Mouse (Mus musculus) brain, embryonic 14.5 days (tissue): Measurements from ENCODE around the gene St3gal5.

ENCODE experiments used
- CTCF ChIP-seq: fragments of 200-500 bp; IDR thresholded peaks from 2 replicates; pipeline ENCODE4 v1.5.1; 2012; ENCODE audit warnings: inconsistent platforms, mild to moderate bottlenecking, moderate library complexity, borderline replicate concordance; ENCODE audit not compliant: insufficient read depth, insufficient read length; ENCODE audit errors: extremely low read depth
- POLR2A ChIP-seq: fragments of 200-500 bp; IDR thresholded peaks from 2 replicates; pipeline ENCODE4 v1.6.1; 2012; ENCODE audit warnings: mild to moderate bottlenecking, inconsistent platforms, borderline replicate concordance; ENCODE audit not compliant: poor library complexity, insufficient read depth, insufficient read length, severe bottlenecking; ENCODE audit errors: extremely low read depth

- no peak for TF ChIP-seq POLR2A
- TF ChIP-seq CTCF, result no peak
Observed at GRCm38 (mm10) chr6:72093121-72093520, 4.3 kb upstream of the St3gal5 start.
